Comparison of ENCODE assay signal across 8 mouse cellular contexts in genomic region chr4:150030449-150031233, GRCm38 (mm10). TPM values are rescaled to one million over a fixed set of nuclear protein-coding genes. Genes with fewer than 3 reads are reported as not detected.
A peak's percentile ranks its signal among the peaks of the same experiment; 100 is the strongest.
DNase-seq lines count a peak whose midpoint lies in the region; ATAC-seq and TF ChIP-seq lines count a peak whose summit lies in the region.

No protein-coding gene starts in this region.

- H3K4me3 ChIP-seq in lung, adult 2 months (replicated peaks; ENCODE audit: extremely low read depth, low read depth, low read length): peak overlapping the region; percentile 62
- H3K4me3 ChIP-seq in embryonic facial prominence, embryonic 15.5 days (replicated peaks): peak overlapping the region; percentile 53
- H3K4me3 ChIP-seq in intestine, embryonic 15.5 days (replicated peaks): peak overlapping the region; percentile 50

- peaks cover 77% of the 10 kb centered on the region for H3K27me3 ChIP-seq in embryonic facial prominence, embryonic 15.5 days
- H3K27me3 ChIP-seq in intestine, embryonic 15.5 days (replicated peaks): peaks cover 60% of the 10 kb centered on the region
- no peaks in the 10 kb centered on the region for H3K27me3 ChIP-seq in splenic B cell, adult 2 months (ENCODE audit: control insufficient read depth, insufficient read depth, low read length, poor library complexity, severe bottlenecking)

- no peak for ATAC-seq in embryonic facial prominence, embryonic 15.5 days (ENCODE audit: insufficient number of reproducible peaks, low FRiP score, low TSS enrichment, low read depth)
- peak; percentile 18; the same call in 1 of the 2 replicates for ATAC-seq in intestine, embryonic 15.5 days
- ATAC-seq in megakaryocyte, adult 5-6 weeks (ENCODE audit: poor library complexity, severe bottlenecking): peak; percentile 58

- H3K4me2 ChIP-seq in embryonic facial prominence, embryonic 15.5 days (replicated peaks): peak overlapping the region; percentile 94
- H3K4me2 ChIP-seq in intestine, embryonic 15.5 days (replicated peaks): peak overlapping the region; percentile 97

- H3K36me3 ChIP-seq in embryonic facial prominence, embryonic 15.5 days: no peaks in the 10 kb centered on the region
- H3K36me3 ChIP-seq in intestine, embryonic 15.5 days: no peaks in the 10 kb centered on the region
- H3K36me3 ChIP-seq in splenic B cell, adult 2 months (ENCODE audit: control insufficient read depth, insufficient read depth, low read length, poor library complexity, severe bottlenecking): no peaks in the 10 kb centered on the region

- peak; percentile 32 for DNase-seq in lung, adult 2 months
- DNase-seq in lung, postnatal 14 days: no peak
- DNase-seq in adrenal gland, postnatal 25 days: peak; percentile 47
- peak; percentile 30 for DNase-seq in splenic B cell, adult 2 months (ENCODE audit: low read depth, low spot score)
- DNase-seq in c-Kit-positive CD71-positive TER-119-positive erythroid progenitor cells, embryonic 14.5 days (ENCODE audit: low spot score): no peak

- peaks cover 6% of the 10 kb centered on the region for H3K4me1 ChIP-seq in lung, adult 2 months (ENCODE audit: control insufficient read depth, insufficient read depth, low read length)
- H3K4me1 ChIP-seq in embryonic facial prominence, embryonic 15.5 days: peaks cover 45% of the 10 kb centered on the region
- H3K4me1 ChIP-seq in intestine, embryonic 15.5 days (replicated peaks): peaks cover 38% of the 10 kb centered on the region

- no peaks in the 10 kb centered on the region for H3K9me3 ChIP-seq in embryonic facial prominence, embryonic 15.5 days (replicated peaks)
- no peaks in the 10 kb centered on the region for H3K9me3 ChIP-seq in intestine, embryonic 15.5 days

- TF ChIP-seq POLR2A in lung, adult 2 months (IDR thresholded peaks at IDR 0.05; ENCODE audit: borderline replicate concordance, extremely low read depth, low read depth, low read length): no peak

- no peak overlapping the region for H3K9ac ChIP-seq in embryonic facial prominence, embryonic 15.5 days
- H3K9ac ChIP-seq in intestine, embryonic 15.5 days: peak overlapping the region; percentile 38

- no peak for TF ChIP-seq CTCF in lung, adult 2 months (IDR thresholded peaks at IDR 0.05; ENCODE audit: insufficient read depth, low read length)

- under 1% methylated on average over 28 of the region's 28 CpGs for WGBS in lung, adult 2 months
- WGBS in embryonic facial prominence, embryonic 15.5 days: under 1% methylated on average over 28 of the region's 28 CpGs
- WGBS in intestine, embryonic 15.5 days: under 1% methylated on average over 28 of the region's 28 CpGs

- no peak overlapping the region for H3K27ac ChIP-seq in embryonic facial prominence, embryonic 15.5 days (replicated peaks)
- no peak overlapping the region for H3K27ac ChIP-seq in intestine, embryonic 15.5 days

RNA-seq across cellular contexts. Expression of gene H6pd, which starts 21.8 kb away (rescaled TPM):
- polyA plus RNA-seq in lung, adult 2 months (2012; rRNA removed): 148 and 171 TPM in 2 replicates
- 127 and 149 TPM in 2 replicates for total RNA-seq in adrenal gland, postnatal 25 days (2021)
- polyA plus RNA-seq in embryonic facial prominence, embryonic 15.5 days (2015; fragmentation: Nextera tagmentation; extraction: Ambion mirVana): 12.1 and 12.2 TPM in 2 replicates
- polyA plus RNA-seq in intestine, embryonic 15.5 days (2015; fragmentation: Nextera tagmentation; extraction: Ambion mirVana): 22.2 and 24.0 TPM in 2 replicates
- total RNA-seq in megakaryocyte, adult 5-6 weeks (2015): 14.4 and 16.1 TPM in 2 replicates
- total RNA-seq in megakaryocyte, adult 5-6 weeks (2017): 26.1 and 32.7 TPM in 2 replicates

RNA-seq across cellular contexts. Expression of gene Gpr157, which starts 56.5 kb away (rescaled TPM):
- 3.8 and 5.0 TPM in 2 replicates for polyA plus RNA-seq in lung, adult 2 months (2012; rRNA removed)
- total RNA-seq in adrenal gland, postnatal 25 days (2021): 1.1 and 1.7 TPM in 2 replicates
- 1.5 and 1.7 TPM in 2 replicates for polyA plus RNA-seq in embryonic facial prominence, embryonic 15.5 days (2015; fragmentation: Nextera tagmentation; extraction: Ambion mirVana)
- 1.3 and 1.5 TPM in 2 replicates for polyA plus RNA-seq in intestine, embryonic 15.5 days (2015; fragmentation: Nextera tagmentation; extraction: Ambion mirVana)
- 1.0 and 1.9 TPM in 2 replicates for total RNA-seq in megakaryocyte, adult 5-6 weeks (2015)
- total RNA-seq in megakaryocyte, adult 5-6 weeks (2017): 1.6 and 2.6 TPM in 2 replicates

Comparison
In these comparisons a context has a peak if more than half of its experiments do, and no peak if none do; other contexts are left out.
1. DNase-seq: peak in lung, adult 2 months (single experiment), adrenal gland, postnatal 25 days (single experiment) and splenic B cell, adult 2 months (single experiment); none in lung, postnatal 14 days (single experiment) and c-Kit-positive CD71-positive TER-119-positive erythroid progenitor cells, embryonic 14.5 days (single experiment).
2. Peak in every context shown above with its lines, with median percentiles within 50 percentile points of each other: H3K4me3 ChIP-seq.